Mouse (Mus musculus) lung, adult 18-20 months (tissue): ENCODE data around the gene Pxmp2.

Source experiments
- DNase-seq, 2 experiments: peaks; one replicate each; pipeline ENCODE4 v3.0.0; 2022; ENCODE audit warnings: mixed read lengths in 2 of 2

Gene Pxmp2

GRCm38 (mm10) chr5:110285770-110286445 is at the start of gene Pxmp2, which contains the start of gene Pole:
TSS of gene Pxmp2 (minus strand) at chr5:110286186.
TSS of gene Pole (plus strand) at chr5:110286306.
- DNase-seq, result peak; percentile 91 to 92

GRCm38 (mm10) chr5:110330508-110330907 is 44.5 kb upstream of the Pxmp2 start:
- no peak for DNase-seq

GRCm38 (mm10) chr5:110313127-110313526 is 27.1 kb upstream of the Pxmp2 start:
- DNase-seq, result no peak

GRCm38 (mm10) chr5:110308861-110309260 is 22.9 kb upstream of the Pxmp2 start:
- DNase-seq, result no peak

- DNase-seq, result no peak
Observed at GRCm38 (mm10) chr5:110300591-110300990, 14.6 kb upstream of the Pxmp2 start.

- no peak for DNase-seq
Observed at GRCm38 (mm10) chr5:110296637-110297036, 10.7 kb upstream of the Pxmp2 start.

GRCm38 (mm10) chr5:110291649-110292048 is 5.7 kb upstream of the Pxmp2 start:
- DNase-seq, result no peak

GRCm38 (mm10) chr5:110287084-110287475 is 1.1 kb upstream of the Pxmp2 start:
- DNase-seq, result no peak

- DNase-seq, result no peak
Observed at GRCm38 (mm10) chr5:110286446-110287083, 579 bp upstream of the Pxmp2 start.

GRCm38 (mm10) chr5:110285156-110285555 is 830 bp downstream of the Pxmp2 start:
- no peak for DNase-seq

- DNase-seq, result peak; percentile 64
Observed at GRCm38 (mm10) chr5:110284536-110284935, 1.4 kb downstream of the Pxmp2 start.

- DNase-seq, result no peak
Observed at GRCm38 (mm10) chr5:110281984-110282383, 4.0 kb downstream of the Pxmp2 start.

GRCm38 (mm10) chr5:110276910-110277309 is 9.1 kb downstream of the Pxmp2 start:
- DNase-seq, result no peak

- DNase-seq, result no peak
Observed at GRCm38 (mm10) chr5:110276391-110276790, 9.6 kb downstream of the Pxmp2 start.

- no peak for DNase-seq
Observed at GRCm38 (mm10) chr5:110274846-110275245, 11.1 kb downstream of the Pxmp2 start.

- DNase-seq, result no peak
Observed at GRCm38 (mm10) chr5:110274147-110274546, 11.8 kb downstream of the Pxmp2 start.

- DNase-seq, result no peak
Observed at GRCm38 (mm10) chr5:110270242-110270641, 15.7 kb downstream of the Pxmp2 start.

- peak; percentile 83 to 88 for DNase-seq
Observed at GRCm38 (mm10) chr5:110269141-110270101, 16.6 kb downstream of the Pxmp2 start, which contains the start of gene Pgam5. TSS of gene Pgam5 (minus strand) at chr5:110269913.

GRCm38 (mm10) chr5:110266941-110267340 is 19.0 kb downstream of the Pxmp2 start:
- DNase-seq, result no peak

GRCm38 (mm10) chr5:110244091-110244490 is 41.9 kb downstream of the Pxmp2 start:
- no peak for DNase-seq

GRCm38 (mm10) chr5:110232346-110232745 is 53.6 kb downstream of the Pxmp2 start:
- DNase-seq, result no peak

GRCm38 (mm10) chr5:110231638-110232037 is 54.3 kb downstream of the Pxmp2 start:
- DNase-seq, result no peak
